Mouse (Mus musculus): Measurements from ENCODE around the gene Senp1.
A peak's percentile ranks its signal among the peaks of the same experiment; 100 is the strongest.

The Senp1 gene

GRCm38 (mm10) chr15:98001321-98002112 is 92.0 kb downstream of the Senp1 start:
- DNase-seq = peak in 1 of 2 experiments; percentile 33

DNA sequence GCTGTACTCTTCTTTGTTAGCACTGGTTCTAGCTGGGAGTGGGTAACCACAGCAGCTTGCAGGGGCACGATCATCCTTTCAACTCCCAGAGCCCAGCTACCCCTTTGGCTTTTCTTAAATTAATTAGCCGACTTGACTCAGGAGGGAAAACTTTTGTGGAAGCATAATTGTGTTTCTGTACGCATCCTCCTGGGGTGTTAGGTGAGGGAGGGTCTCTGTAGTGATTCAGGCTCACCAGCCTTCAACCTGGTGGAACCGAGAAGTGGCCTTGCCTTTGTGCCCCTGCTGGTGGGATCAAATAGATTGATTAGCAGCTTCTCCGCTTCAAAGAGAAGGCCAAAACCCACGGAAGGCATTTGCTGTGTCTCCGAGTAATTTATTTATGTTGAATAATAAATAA is 93.6 kb downstream of the Senp1 start:
- no peak for DNase-seq

DNA sequence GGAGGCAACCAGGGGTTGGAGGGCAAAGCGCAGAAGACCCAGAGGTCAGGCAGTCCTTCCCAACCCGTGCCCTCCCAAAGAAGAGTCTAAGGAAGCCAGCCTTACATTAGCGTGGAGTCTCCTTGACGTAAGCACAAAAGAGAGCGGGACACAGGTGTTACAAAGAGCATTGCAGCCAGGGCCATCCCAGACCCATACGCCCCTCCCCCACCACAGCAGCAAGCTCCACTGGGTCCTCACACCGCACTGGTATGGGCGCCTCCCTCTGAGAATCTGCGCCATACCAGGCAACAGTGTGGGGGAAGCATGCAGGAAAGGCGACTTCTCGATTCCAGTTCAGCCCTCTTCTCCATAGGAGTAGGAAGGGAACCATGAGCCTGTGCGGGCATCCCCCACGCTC is 94.0 kb downstream of the Senp1 start:
- DNase-seq = no peak

DNA sequence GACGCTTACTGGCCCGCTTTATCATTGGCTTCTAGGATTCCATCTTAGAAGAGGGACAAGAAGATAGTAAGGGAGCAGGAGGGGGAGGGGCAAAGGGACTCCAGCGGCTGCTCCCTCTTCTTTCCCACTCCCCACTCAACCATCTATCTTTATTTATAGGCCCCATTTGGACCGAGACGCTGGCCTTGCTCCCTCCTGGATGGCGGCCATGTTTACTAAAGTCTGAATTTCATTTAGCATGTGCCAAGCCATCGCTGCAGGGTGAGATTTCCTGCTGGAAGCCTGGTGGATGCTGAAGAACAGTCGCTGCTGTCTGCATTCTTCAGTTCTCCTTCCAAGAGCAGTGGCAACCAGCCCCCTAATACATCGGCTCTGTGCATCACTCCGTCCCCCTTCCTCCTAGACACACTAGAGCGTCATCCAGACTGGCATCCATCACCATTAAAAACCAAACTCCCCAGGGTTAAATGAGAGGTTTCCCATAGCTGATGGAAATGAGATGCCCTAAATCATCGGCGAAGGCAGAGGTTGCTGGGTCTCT is 96.8 kb downstream of the Senp1 start:
- DNase-seq = peak; percentile 83 to 88

DNA sequence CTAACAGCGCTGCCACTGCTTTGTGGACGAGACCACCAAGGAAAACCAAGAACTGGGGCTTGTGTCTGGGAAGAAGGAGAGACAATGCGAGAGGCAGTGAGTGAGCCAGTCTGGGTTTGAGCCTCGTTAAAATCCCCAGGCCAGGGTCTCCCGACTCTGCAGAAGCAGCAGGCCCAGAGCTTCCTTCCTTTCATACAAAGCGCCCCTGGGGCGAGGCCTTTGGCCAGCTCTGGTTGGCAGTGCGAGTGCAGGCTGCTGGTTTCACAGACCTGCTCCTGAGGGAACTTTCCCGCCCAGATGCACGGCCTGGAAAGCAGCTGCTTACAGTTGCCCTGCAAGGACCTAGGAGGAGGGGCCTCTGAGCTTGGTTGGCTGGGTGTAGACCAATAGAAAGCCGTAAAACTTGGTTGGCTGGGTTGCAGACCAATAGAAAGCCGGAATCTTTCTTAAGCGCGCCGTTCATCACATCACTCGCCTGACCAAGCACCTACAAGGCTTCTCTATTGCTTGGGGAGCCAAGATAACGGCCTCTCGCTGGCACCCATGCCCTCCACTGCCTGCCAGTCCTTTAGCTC is 100.7 kb downstream of the Senp1 start:
- peak; percentile 89 to 91 for DNase-seq

GRCm38 (mm10) chr15:97992027-97992711 is 101.4 kb downstream of the Senp1 start:
- peak; percentile 57 to 60 for DNase-seq

DNA sequence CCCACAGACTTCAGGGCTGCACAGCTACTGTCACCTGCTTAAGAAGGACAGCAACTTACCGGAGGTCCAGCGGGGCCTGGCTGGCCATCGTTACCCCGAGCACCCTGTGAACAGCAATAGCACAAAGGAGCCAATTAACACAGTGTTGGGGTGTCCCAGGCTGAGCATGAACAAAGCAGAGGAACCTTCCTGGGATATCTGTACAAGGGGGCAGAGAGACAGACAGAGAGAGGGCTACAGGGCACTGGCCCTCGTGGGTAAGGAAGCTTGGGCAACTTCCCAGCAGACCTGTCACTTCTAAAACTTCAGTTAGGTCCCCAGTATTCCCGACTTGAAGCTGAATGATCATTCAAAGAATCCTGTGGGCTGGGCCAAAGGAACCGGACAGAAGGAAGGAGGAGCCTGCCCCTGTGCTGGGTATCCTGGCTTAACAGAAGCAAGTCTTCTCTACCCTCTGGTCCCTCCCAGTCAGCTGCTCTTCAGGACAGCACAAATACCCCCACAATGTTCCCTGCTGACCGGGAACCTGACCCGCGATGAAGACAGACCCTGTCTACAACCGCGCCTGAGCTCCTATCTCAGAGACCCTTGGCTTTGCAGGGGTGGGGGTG is 102.2 kb downstream of the Senp1 start:
- no peak for DNase-seq

DNA sequence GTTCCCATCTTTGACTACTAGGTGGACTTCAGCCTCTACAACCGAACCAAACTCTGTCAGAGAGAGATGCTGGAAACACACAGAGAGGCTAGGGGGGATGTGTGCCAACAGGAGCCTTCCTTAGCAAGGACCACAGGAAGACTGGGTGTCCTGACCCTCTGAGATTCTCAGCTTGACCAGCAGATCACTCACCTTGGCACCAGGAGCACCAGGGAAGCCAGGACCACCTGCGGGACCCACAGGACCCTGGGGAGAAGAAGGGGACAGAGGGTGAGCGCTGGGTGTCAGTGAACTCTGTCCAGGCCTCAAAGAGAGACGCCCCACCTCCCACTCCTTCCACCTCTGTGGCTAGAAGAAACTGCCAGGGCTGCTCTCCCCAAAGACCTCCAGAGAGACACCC is 102.8 kb downstream of the Senp1 start:
- DNase-seq = no peak

DNA sequence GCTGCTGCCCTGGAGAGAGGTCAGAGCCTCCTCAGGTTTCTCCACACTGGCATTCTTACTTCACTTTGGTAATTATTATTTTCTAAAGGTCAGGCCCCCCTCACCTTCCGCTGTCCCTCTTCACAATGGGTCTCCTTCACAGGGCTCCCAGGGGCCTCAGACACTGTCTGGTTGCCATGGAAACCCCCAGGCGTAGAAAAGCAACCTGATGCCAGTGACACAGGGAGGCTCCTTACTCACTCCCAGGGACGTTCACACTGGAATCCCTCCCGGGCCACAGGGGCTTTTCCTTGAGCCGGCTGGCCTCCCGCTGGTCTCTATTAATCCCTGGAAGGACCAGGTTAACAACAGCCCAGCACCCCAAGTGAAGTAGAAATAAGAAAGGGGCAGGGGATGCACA is 103.4 kb downstream of the Senp1 start:
- peak; percentile 39 to 51 for DNase-seq

DNA sequence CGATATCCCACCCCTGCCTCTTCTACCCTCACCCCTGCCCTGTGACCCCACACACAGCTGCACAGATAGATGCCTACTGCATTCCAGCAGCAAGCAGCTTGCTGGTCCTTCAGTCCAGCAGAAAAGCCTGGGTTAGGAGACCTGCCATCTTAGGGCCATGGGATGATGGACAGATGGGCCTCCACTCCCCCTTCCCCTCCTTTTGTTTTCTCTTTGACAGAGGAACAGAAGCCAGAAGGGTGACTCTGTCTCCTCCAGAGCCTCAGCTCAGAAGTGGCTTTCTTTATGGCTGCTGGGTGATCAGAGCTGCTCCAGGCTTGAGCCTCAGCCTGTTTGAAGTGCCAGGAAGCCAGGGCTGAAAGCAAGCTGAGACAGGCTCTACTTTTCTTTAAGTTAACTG is 104.0 kb downstream of the Senp1 start:
- DNase-seq = no peak

All from cerebellum, postnatal 10 days (tissue).